Comparison of ENCODE assay signal across 33 mouse cellular contexts in the genomic region with DNA sequence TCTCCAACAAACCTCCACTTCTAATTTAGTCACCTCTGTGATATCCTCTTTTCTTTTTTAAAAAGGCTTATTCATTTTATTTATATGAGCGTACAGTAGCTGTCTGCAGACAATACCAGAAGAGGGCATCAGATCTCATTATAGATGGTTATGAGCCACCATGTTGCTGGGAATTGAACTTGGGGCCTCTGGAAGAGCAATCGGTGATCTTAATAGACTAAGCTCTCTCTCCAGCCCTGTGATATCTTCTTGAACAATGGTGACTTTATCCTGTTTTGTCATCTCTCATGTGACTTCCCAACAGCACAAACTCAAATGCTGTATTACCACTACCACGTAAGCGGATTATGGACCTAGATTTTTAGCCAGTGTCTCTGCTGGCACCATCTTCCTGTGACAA.
"Had no signal": no experiment of that assay in that cellular context is flagged by ENCODE, and none has a peak within 500 bp of the region (broad histone marks: within the 10 kb centered on the region; RNA-seq: fewer than 3 reads in every experiment).

No protein-coding gene starts in this region.

- H3K4me1 ChIP-seq: intestine, embryonic 15.5 days had no signal

- H3K36me3 ChIP-seq: heart, embryonic 12.5 days; heart, embryonic 13.5 days; heart, embryonic 15.5 days; hindbrain, embryonic 12.5 days; hindbrain, embryonic 13.5 days; hindbrain, embryonic 15.5 days; intestine, embryonic 15.5 days; kidney, embryonic 15.5 days had no signal

- H3K4me2 ChIP-seq: heart, embryonic 11.5 days; heart, embryonic 12.5 days; heart, embryonic 13.5 days; heart, embryonic 15.5 days; hindbrain, embryonic 12.5 days; hindbrain, embryonic 13.5 days; hindbrain, embryonic 15.5 days; intestine, embryonic 15.5 days; kidney, embryonic 15.5 days had no signal

- H3K9me3 ChIP-seq: heart, embryonic 12.5 days; heart, embryonic 13.5 days; heart, embryonic 15.5 days; hindbrain, embryonic 12.5 days; hindbrain, embryonic 13.5 days; hindbrain, embryonic 15.5 days; intestine, embryonic 15.5 days; kidney, embryonic 15.5 days had no signal

- H3K9ac ChIP-seq: heart, embryonic 12.5 days; heart, embryonic 13.5 days; heart, embryonic 15.5 days; hindbrain, embryonic 12.5 days; hindbrain, embryonic 13.5 days; hindbrain, embryonic 15.5 days; intestine, embryonic 15.5 days; kidney, embryonic 15.5 days had no signal

- ATAC-seq: hindbrain, embryonic 16.5 days; hindbrain, postnatal 0 days; inflammation-experienced regulatory T-cells, adult 6 months; intestine, embryonic 15.5 days; intestine, embryonic 16.5 days; intestine, postnatal 0 days had no signal

- DNase-seq: heart, postnatal 10 days; heart, postnatal 14 days; heart, postnatal 36 days; heart, postnatal 4 days; kidney, adult 11 months; kidney, adult 18-20 months; kidney, adult 2 months; kidney, adult 8-10 months; kidney, adult 9 months; kidney, postnatal 10 days; kidney, postnatal 14 days; kidney, postnatal 25 days; kidney, postnatal 36 days; kidney, postnatal 4 days; layer of hippocampus, adult 9-11 months; layer of hippocampus, postnatal 36 days had no signal

- H3K27me3 ChIP-seq: heart, embryonic 12.5 days; intestine, embryonic 15.5 days had no signal

- H3K4me3 ChIP-seq: heart, embryonic 12.5 days; heart, embryonic 13.5 days; heart, embryonic 15.5 days; hindbrain, embryonic 12.5 days; hindbrain, embryonic 13.5 days; hindbrain, embryonic 15.5 days; intestine, embryonic 15.5 days; kidney, embryonic 15.5 days; layer of hippocampus, adult 2 months; left cerebral cortex, adult 2 months had no signal

- H3K27ac ChIP-seq: heart, embryonic 13.5 days; heart, embryonic 15.5 days; hindbrain, embryonic 12.5 days; hindbrain, embryonic 13.5 days; hindbrain, embryonic 15.5 days; hindbrain, postnatal 0 days; intestine, embryonic 15.5 days; kidney, embryonic 15.5 days; kidney, postnatal 0 days; layer of hippocampus, adult 2 months; left cerebral cortex, adult 2 months had no signal
